Mouse (Mus musculus) heart, postnatal 0 days (tissue): ENCODE data around the gene Kcnk5. TPM values are rescaled to one million over a fixed set of nuclear protein-coding genes. Genes with fewer than 3 reads are reported as not detected.

Source experiments
- ATAC-seq: fragments of 200-750 bp; cut with Nextera tagmentation; 2 replicates; pipeline ENCODE4 v1.8.0; 2017; ENCODE audit warnings: low read depth, moderate number of reproducible peaks, moderate library complexity; ENCODE audit not compliant: insufficient read depth
- DNase-seq: peaks from one replicate; pipeline ENCODE4 v3.0.0-alpha.2; 2016; ENCODE audit warnings: low spot score
- H3K27ac ChIP-seq: fragments of 300-500 bp; sonication (generic); 2 replicates; pipeline ENCODE4 v1.5.1; 2014; ENCODE audit warnings: low read depth, mild to moderate bottlenecking
- H3K27me3 ChIP-seq: fragments of 300-500 bp; sonication (generic); 2 replicates; pipeline ENCODE4 v1.6.1; 2014; ENCODE audit warnings: low read length, mixed read lengths; ENCODE audit not compliant: control insufficient read depth, insufficient read depth
- H3K36me3 ChIP-seq: fragments of 300-500 bp; sonication (generic); replicated peaks from 2 replicates; pipeline ENCODE4 v1.6.1; 2014; ENCODE audit warnings: low read length, mixed read lengths; ENCODE audit not compliant: control insufficient read depth, insufficient read depth
- H3K4me1 ChIP-seq: fragments of 300-500 bp; sonication (generic); 2 replicates; pipeline ENCODE4 v1.6.1; 2014; ENCODE audit warnings: antibody characterized with exemption; ENCODE audit not compliant: control insufficient read depth, insufficient read depth
- H3K4me2 ChIP-seq: fragments of 300-500 bp; sonication (generic); 2 replicates; pipeline ENCODE4 v1.6.1; 2014; ENCODE audit warnings: low read depth, mild to moderate bottlenecking, low read length, moderate library complexity
- H3K4me3 ChIP-seq: fragments of 300-500 bp; sonication (generic); 2 replicates; pipeline ENCODE4 v1.5.1; 2014; ENCODE audit warnings: low read depth, low read length
- H3K9ac ChIP-seq: fragments of 300-500 bp; sonication (generic); replicated peaks from 2 replicates; pipeline ENCODE4 v1.6.1; 2014; ENCODE audit warnings: low read depth, low read length, mixed read lengths
- H3K9me3 ChIP-seq: fragments of 300-500 bp; sonication (generic); replicated peaks from 2 replicates; pipeline ENCODE4 v1.6.1; 2016; ENCODE audit warnings: low read length; ENCODE audit not compliant: control insufficient read depth
- CTCF ChIP-seq: IDR thresholded peaks from 2 replicates; pipeline ENCODE4 v1.5.1; 2016; ENCODE audit warnings: antibody characterized with exemption, control low read depth, low read depth
- EP300 ChIP-seq: IDR thresholded peaks from 2 replicates; pipeline ENCODE4 v1.6.1; 2016; ENCODE audit warnings: antibody characterized with exemption, low read depth
- WGBS: fragments of 180-500 bp; shearing (Covaris S2); extraction: QIAGEN DNeasy Blood & Tissue Kit; methylation state at CpG from one replicate; pipeline ENCODE4 v1.1.7; 2014; 5-methylcytosine and 5-hydroxymethylcytosine counted together
- polyA plus RNA-seq: library from polyadenylated mRNA; unstranded; fragments of >200 nt; fragmentation: Nextera tagmentation; extraction: Ambion mirVana; gene quantifications from 2 replicates; pipeline ENCODE4 v1.2.1, GENCODE M21; 2015
- total RNA-seq: library from RNA; depleted of rRNA; stranded (reverse); fragments of >200 nt; gene quantifications from 2 replicates; pipeline ENCODE4 v1.2.3, GENCODE M21; 2014; ENCODE audit warnings: low replicate concordance; rRNA removed

Kcnk5 gene
- total RNA-seq = 1.8 and 3.4 TPM in 2 replicates
- 0.86 and 1.1 TPM in 2 replicates for polyA plus RNA-seq

DNA sequence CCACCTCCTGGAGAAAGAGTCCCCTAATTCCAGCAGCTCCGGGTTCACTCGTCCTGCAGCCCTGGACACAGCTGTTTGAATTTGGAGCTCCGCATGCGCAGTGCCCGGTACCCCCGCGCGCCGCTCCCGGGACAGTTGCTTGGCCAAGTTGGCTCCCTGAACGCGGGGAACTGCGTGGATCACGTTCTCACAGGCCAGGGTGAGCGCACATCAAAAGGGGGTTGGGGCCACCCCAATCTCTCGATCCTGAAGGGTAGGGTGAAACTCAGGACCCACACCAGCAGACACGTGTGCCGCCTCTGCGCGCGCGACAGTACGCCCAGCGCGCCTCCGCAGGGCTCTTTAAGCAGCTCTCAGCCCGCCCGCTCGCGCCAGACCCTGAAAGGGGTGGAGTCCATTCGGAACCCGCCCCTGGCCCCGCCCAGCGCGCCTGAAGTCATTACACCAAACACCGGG is at the start of gene Kcnk5:
TSS of gene Kcnk5 (minus strand) at position 344 of the 456 bp plus-strand sequence.
- DNase-seq (peak; percentile 75), ATAC-seq (peak; percentile 93)
- H3K9ac ChIP-seq = peak within 1 kb of the TSS; percentile 4
- WGBS = under 1% methylated on average over 36 of the region's 36 CpGs
- H3K4me1 ChIP-seq = peaks cover 11% of the 10 kb centered on the region
- TF ChIP-seq EP300 (no peak), CTCF (no peak)
- H3K36me3 ChIP-seq = no peaks in the 10 kb centered on the region
- no peaks in the 10 kb centered on the region for H3K9me3 ChIP-seq
- peak within 1 kb of the TSS; percentile 52 for H3K4me3 ChIP-seq
- H3K27me3 ChIP-seq = 0 out of 2 replicates have a peak, but pooled peaks cover 4% of the 10 kb centered on the region
- H3K4me2 ChIP-seq = peak within 1 kb of the TSS; percentile 72
- no peak within 1 kb of the TSS for H3K27ac ChIP-seq

DNA sequence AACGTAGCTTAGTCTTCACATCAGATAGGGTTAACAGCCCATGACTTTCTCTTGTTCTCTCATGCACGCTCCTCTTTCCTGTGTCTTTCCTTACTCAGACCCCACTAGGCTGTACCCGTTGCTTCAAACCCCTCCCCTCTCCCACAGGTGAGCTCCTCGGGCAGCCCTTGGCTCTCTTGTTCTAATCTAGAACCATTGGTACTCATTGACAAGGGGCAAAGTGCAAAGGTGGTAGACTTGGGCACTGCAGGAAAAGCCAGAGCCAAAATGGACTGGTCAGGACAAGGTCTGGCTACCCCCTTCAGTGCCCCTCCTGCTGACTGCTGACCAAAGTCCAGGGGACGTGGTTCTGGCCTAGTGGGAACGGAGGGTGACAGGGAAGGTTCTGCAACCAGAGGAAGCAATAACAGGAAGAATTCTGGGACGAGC is 48.5 kb upstream of the Kcnk5 start:
- 77% methylated on average over 7 of the region's 7 CpGs for WGBS
- TF ChIP-seq EP300 (no peak), CTCF (no peak)
- H3K9ac ChIP-seq = no peak overlapping the region

GRCm38 (mm10) chr14:20229437-20229836 is 47.8 kb upstream of the Kcnk5 start:
- no peak overlapping the region for H3K4me2 ChIP-seq
- H3K36me3 ChIP-seq = no peaks in the 10 kb centered on the region
- H3K27me3 ChIP-seq = no peaks in the 10 kb centered on the region
- H3K4me3 ChIP-seq = no peak overlapping the region
- no peak overlapping the region for H3K27ac ChIP-seq
- WGBS = 62% methylated on average over 6 of the region's 6 CpGs
- TF ChIP-seq EP300 (no peak), CTCF (no peak)
- DNase-seq = no peak
- H3K9ac ChIP-seq = no peak overlapping the region
- no peak for ATAC-seq
- H3K9me3 ChIP-seq = no peaks in the 10 kb centered on the region
- no peaks in the 10 kb centered on the region for H3K4me1 ChIP-seq

More for the DNA sequence above, 48.5 kb upstream of the Kcnk5 start:
- Histone ChIP-seq H3K9me3 (no peaks in the 10 kb centered on the region), H3K4me3 (no peak overlapping the region), H3K4me1 (no peaks in the 10 kb centered on the region), H3K27ac (no peak overlapping the region), H3K4me2 (no peak overlapping the region), H3K36me3 (no peaks in the 10 kb centered on the region), H3K27me3 (no peaks in the 10 kb centered on the region)
- ATAC-seq = no peak
- DNase-seq = no peak

GRCm38 (mm10) chr14:20228336-20228735 is 46.7 kb upstream of the Kcnk5 start:
- H3K4me3 ChIP-seq = no peak overlapping the region

GRCm38 (mm10) chr14:20226982-20227381 is 45.4 kb upstream of the Kcnk5 start:
- H3K4me3 ChIP-seq = no peak overlapping the region
- no peaks in the 10 kb centered on the region for H3K27me3 ChIP-seq
- H3K36me3 ChIP-seq = no peaks in the 10 kb centered on the region
- WGBS = 62% methylated on average over 2 of the region's 2 CpGs
- H3K4me1 ChIP-seq = no peaks in the 10 kb centered on the region
- H3K4me2 ChIP-seq = no peak overlapping the region
- no peak for TF ChIP-seq EP300
- TF ChIP-seq CTCF = no peak
- no peak for DNase-seq
- H3K9me3 ChIP-seq = no peaks in the 10 kb centered on the region
- H3K27ac ChIP-seq = no peak overlapping the region
- no peak for ATAC-seq
- no peak overlapping the region for H3K9ac ChIP-seq

More at GRCm38 (mm10) chr14:20228336-20228735, 46.7 kb upstream of the Kcnk5 start:
- ATAC-seq (no peak), DNase-seq (no peak)
- Histone ChIP-seq H3K36me3 (no peaks in the 10 kb centered on the region), H3K27ac (no peak overlapping the region), H3K27me3 (no peaks in the 10 kb centered on the region), H3K4me1 (no peaks in the 10 kb centered on the region), H3K9ac (no peak overlapping the region), H3K4me2 (no peak overlapping the region), H3K9me3 (no peaks in the 10 kb centered on the region)
- TF ChIP-seq EP300 (no peak), CTCF (no peak)
- WGBS = 58% methylated on average over 4 of the region's 4 CpGs

GRCm38 (mm10) chr14:20226488-20226887 is 44.9 kb upstream of the Kcnk5 start:
- WGBS = 69% methylated on average over 7 of the region's 7 CpGs
- no peaks in the 10 kb centered on the region for H3K27me3 ChIP-seq
- no peaks in the 10 kb centered on the region for H3K4me1 ChIP-seq
- no peaks in the 10 kb centered on the region for H3K9me3 ChIP-seq
- no peak overlapping the region for H3K27ac ChIP-seq
- DNase-seq (no peak), ATAC-seq (no peak)
- H3K4me2 ChIP-seq = no peak overlapping the region
- H3K4me3 ChIP-seq = no peak overlapping the region
- H3K36me3 ChIP-seq = no peaks in the 10 kb centered on the region
- no peak for TF ChIP-seq EP300
- TF ChIP-seq CTCF = no peak
- H3K9ac ChIP-seq = no peak overlapping the region
